Mouse (Mus musculus) stomach, embryonic 16.5 days (tissue): ENCODE measurements around the gene Mrpl52. TPM values are rescaled to one million over a fixed set of nuclear protein-coding genes. Genes with fewer than 3 reads are reported as not detected.

ENCODE experiments used
- ATAC-seq: fragments of 200-750 bp; cut with Nextera tagmentation; 2 replicates; pipeline ENCODE4 v1.8.0; 2017; ENCODE audit warnings: moderate number of reproducible peaks, moderate TSS enrichment; ENCODE audit not compliant: insufficient read depth, low FRiP score
- H3K27ac ChIP-seq: fragments of 300-500 bp; sonication (generic); 2 replicates; pipeline ENCODE4 v1.5.1; 2014; ENCODE audit warnings: low read length
- H3K27me3 ChIP-seq: fragments of 300-500 bp; sonication (generic); 2 replicates; pipeline ENCODE4 v1.6.1; 2014; ENCODE audit warnings: low read length, control low read depth, mixed read lengths; ENCODE audit not compliant: control insufficient read depth, insufficient read depth
- H3K36me3 ChIP-seq: fragments of 300-500 bp; sonication (generic); 2 replicates; pipeline ENCODE4 v1.6.1; 2014; ENCODE audit warnings: low read length; ENCODE audit not compliant: control insufficient read depth, insufficient read depth
- H3K4me1 ChIP-seq: fragments of 300-500 bp; sonication (generic); 2 replicates; pipeline ENCODE4 v1.6.1; 2014; ENCODE audit warnings: low read length, control low read depth, mixed read lengths; ENCODE audit not compliant: control insufficient read depth, insufficient read depth
- H3K4me2 ChIP-seq: fragments of 300-500 bp; sonication (generic); 2 replicates; pipeline ENCODE4 v1.6.1; 2014; ENCODE audit warnings: low read depth, low read length, mixed read lengths
- H3K4me3 ChIP-seq: fragments of 300-500 bp; sonication (generic); replicated peaks from 2 replicates; pipeline ENCODE4 v1.5.1; 2014; ENCODE audit warnings: mild to moderate bottlenecking, low read length
- H3K9ac ChIP-seq: fragments of 300-500 bp; sonication (generic); 2 replicates; pipeline ENCODE4 v1.6.1; 2014; ENCODE audit warnings: low read length
- H3K9me3 ChIP-seq: fragments of 300-500 bp; sonication (generic); replicated peaks from 2 replicates; pipeline ENCODE4 v1.6.1; 2016; ENCODE audit warnings: low read length, control low read depth; ENCODE audit not compliant: control insufficient read depth
- WGBS: fragments of 180-500 bp; shearing (Covaris S2); extraction: QIAGEN DNeasy Blood & Tissue Kit; methylation state at CpG from one replicate; pipeline ENCODE4 v1.1.7; 2014; 5-methylcytosine and 5-hydroxymethylcytosine counted together
- polyA plus RNA-seq: library from polyadenylated mRNA; unstranded; fragments of >200 nt; fragmentation: Nextera tagmentation; extraction: Ambion mirVana; gene quantifications from 2 replicates; pipeline ENCODE4 v1.2.1, GENCODE M21; 2015

The Mrpl52 gene
- polyA plus RNA-seq, 1 experiment from 2014 or later = 264 TPM

GRCm38 (mm10) chr14:54416229-54416775 lies 10.4 kb upstream of the Mrpl52 start:
- ATAC-seq = no peak
- Histone ChIP-seq H3K4me3 (no peak overlapping the region), H3K9me3 (no peaks in the 10 kb centered on the region), H3K4me1 (peaks cover 28% of the 10 kb centered on the region), H3K27ac (no peak overlapping the region), H3K9ac (no peak overlapping the region), H3K27me3 (no peaks in the 10 kb centered on the region), H3K36me3 (no peaks in the 10 kb centered on the region), H3K4me2 (no peak overlapping the region)
- 59% methylated on average over 5 of the region's 5 CpGs for WGBS

- WGBS = 90% methylated on average over 4 of the region's 4 CpGs
- no peak for ATAC-seq
Observed at GRCm38 (mm10) chr14:54416830-54417229, 9.9 kb upstream of the Mrpl52 start.

GRCm38 (mm10) chr14:54417623-54418081 lies 9.1 kb upstream of the Mrpl52 start, which contains the start of gene Slc7a7:
Gene Slc7a7, minus strand, starts transcription at chr14:54417780.
- no peaks in the 10 kb centered on the region for H3K9me3 ChIP-seq
- H3K4me1 ChIP-seq = peaks cover 28% of the 10 kb centered on the region
- peak within 1 kb of the TSS; percentile 51 for H3K9ac ChIP-seq
- H3K4me2 ChIP-seq = peak within 1 kb of the TSS; percentile 34; the same call in 1 of the 2 replicates
- H3K36me3 ChIP-seq = no peaks in the 10 kb centered on the region
- H3K27ac ChIP-seq = no peak within 1 kb of the TSS
- 14% methylated on average over 19 of the region's 19 CpGs for WGBS
- no peaks in the 10 kb centered on the region for H3K27me3 ChIP-seq
- 0 out of 2 replicates have a peak within 1 kb of the TSS, but pooled peaks have one; percentile 8 for H3K4me3 ChIP-seq
- ATAC-seq = no peak

More at GRCm38 (mm10) chr14:54416830-54417229, 9.9 kb upstream of the Mrpl52 start:
- Histone ChIP-seq H3K4me2 (no peak overlapping the region), H3K4me1 (peaks cover 28% of the 10 kb centered on the region), H3K27ac (no peak overlapping the region), H3K4me3 (no peak overlapping the region), H3K27me3 (no peaks in the 10 kb centered on the region), H3K9me3 (no peaks in the 10 kb centered on the region), H3K36me3 (no peaks in the 10 kb centered on the region), H3K9ac (no peak overlapping the region)

- ATAC-seq = no peak
- no peak overlapping the region for H3K4me3 ChIP-seq
- no peak overlapping the region for H3K27ac ChIP-seq
- no peaks in the 10 kb centered on the region for H3K27me3 ChIP-seq
- WGBS = 88% methylated on average over 2 of the region's 2 CpGs
- H3K4me2 ChIP-seq = no peak overlapping the region
- no peak overlapping the region for H3K9ac ChIP-seq
- no peaks in the 10 kb centered on the region for H3K36me3 ChIP-seq
- H3K4me1 ChIP-seq = 0 out of 2 replicates have a peak, but pooled peaks cover 8% of the 10 kb centered on the region
- H3K9me3 ChIP-seq = no peaks in the 10 kb centered on the region
Observed at GRCm38 (mm10) chr14:54421014-54421413, 5.7 kb upstream of the Mrpl52 start.

GRCm38 (mm10) chr14:54423406-54423805 lies 3.3 kb upstream of the Mrpl52 start:
- Histone ChIP-seq H3K9me3 (no peaks in the 10 kb centered on the region), H3K4me2 (no peak overlapping the region), H3K27me3 (no peaks in the 10 kb centered on the region), H3K4me3 (no peak overlapping the region), H3K4me1 (peaks cover 12% of the 10 kb centered on the region; the same call in 1 of the 2 replicates), H3K36me3 (no peaks in the 10 kb centered on the region), H3K9ac (no peak overlapping the region), H3K27ac (no peak overlapping the region)
- no peak for ATAC-seq
- WGBS = 63% methylated on average over 5 of the region's 5 CpGs

DNA sequence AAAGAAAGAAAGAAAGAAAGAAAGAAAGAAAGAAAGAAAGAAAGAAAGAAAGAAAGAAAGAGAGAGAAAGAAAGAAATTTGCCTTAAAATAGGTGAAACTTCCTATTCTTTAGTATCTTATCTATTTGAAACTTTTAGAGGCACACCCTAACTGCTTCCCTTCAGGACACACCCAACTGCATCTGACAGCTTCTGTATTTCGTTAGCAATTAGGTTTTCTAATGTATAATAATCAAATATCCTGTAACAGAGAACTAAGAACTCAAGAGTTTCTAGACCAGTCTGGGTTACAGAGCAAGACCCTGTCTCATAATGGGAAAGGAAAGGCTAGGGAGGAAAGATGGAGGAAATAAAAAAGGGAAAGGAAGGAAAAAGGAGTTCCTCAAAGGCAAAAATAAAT lies 2.1 kb upstream of the Mrpl52 start:
- no peak overlapping the region for H3K4me3 ChIP-seq
- WGBS = 69% methylated on average over 1 of the region's 1 CpGs
- H3K4me1 ChIP-seq = peaks cover 23% of the 10 kb centered on the region
- no peaks in the 10 kb centered on the region for H3K9me3 ChIP-seq
- H3K36me3 ChIP-seq = no peaks in the 10 kb centered on the region
- no peak overlapping the region for H3K9ac ChIP-seq
- H3K27me3 ChIP-seq = no peaks in the 10 kb centered on the region
- ATAC-seq = no peak
- no peak overlapping the region for H3K27ac ChIP-seq
- H3K4me2 ChIP-seq = no peak overlapping the region

- Histone ChIP-seq H3K36me3 (no peaks in the 10 kb centered on the region), H3K9me3 (no peaks in the 10 kb centered on the region), H3K4me3 (no peak overlapping the region), H3K27ac (no peak overlapping the region), H3K9ac (no peak overlapping the region), H3K4me2 (no peak overlapping the region), H3K4me1 (peaks cover 32% of the 10 kb centered on the region), H3K27me3 (no peaks in the 10 kb centered on the region)
- ATAC-seq = no peak
- 86% methylated on average over 1 of the region's 1 CpGs for WGBS
Observed at GRCm38 (mm10) chr14:54425540-54425939, 1.2 kb upstream of the Mrpl52 start.

- H3K9me3 ChIP-seq = no peaks in the 10 kb centered on the region
- peak overlapping the region; percentile 80 for H3K27ac ChIP-seq
- peaks cover 38% of the 10 kb centered on the region for H3K4me1 ChIP-seq
- H3K4me2 ChIP-seq = peak overlapping the region; percentile 75
- WGBS = 31% methylated on average over 14 of the region's 14 CpGs
- H3K27me3 ChIP-seq = no peaks in the 10 kb centered on the region
- H3K9ac ChIP-seq = peak overlapping the region; percentile 85
- H3K36me3 ChIP-seq = no peaks in the 10 kb centered on the region
- no peak for ATAC-seq
- H3K4me3 ChIP-seq = peak overlapping the region; percentile 75
Observed at GRCm38 (mm10) chr14:54426003-54426688, 563 bp upstream of the Mrpl52 start.

GRCm38 (mm10) chr14:54427696-54428095 lies 987 bp downstream of the Mrpl52 start:
- Histone ChIP-seq H3K36me3 (no peaks in the 10 kb centered on the region), H3K9ac (no peak overlapping the region; the same call in 1 of the 2 replicates), H3K4me3 (peak overlapping the region; percentile 75), H3K9me3 (no peaks in the 10 kb centered on the region), H3K27me3 (no peaks in the 10 kb centered on the region), H3K4me2 (peak overlapping the region; percentile 75), H3K27ac (no peak overlapping the region), H3K4me1 (peaks cover 38% of the 10 kb centered on the region)
- WGBS = 93% methylated on average over 7 of the region's 7 CpGs
- ATAC-seq = no peak
